Mouse (Mus musculus): ENCODE measurements around the gene Col4a2.

Col4a2 gene

DNA sequence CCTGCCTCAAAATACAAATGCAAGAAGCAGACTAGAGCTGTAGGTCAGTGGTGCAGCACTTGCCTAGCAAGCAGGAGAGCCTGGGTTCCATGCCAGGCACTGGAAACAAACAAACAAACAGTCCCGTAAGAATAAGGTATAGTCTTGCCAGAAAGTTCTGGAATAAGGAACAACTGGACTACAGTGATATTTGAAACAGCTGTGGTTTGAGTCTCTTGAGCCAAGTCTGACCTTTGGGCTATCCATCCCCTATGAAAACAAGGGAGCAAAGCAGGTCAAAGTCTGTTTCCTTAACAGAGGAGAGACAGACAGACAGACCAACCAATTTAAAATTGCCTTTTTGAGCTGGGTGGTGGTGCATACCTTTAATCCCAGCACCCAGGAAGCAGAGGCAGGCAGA, 11.1 kb downstream of the Col4a2 start:
- DNase-seq (ENCODE audit: low spot score in 2 of 2), result no peak

DNA sequence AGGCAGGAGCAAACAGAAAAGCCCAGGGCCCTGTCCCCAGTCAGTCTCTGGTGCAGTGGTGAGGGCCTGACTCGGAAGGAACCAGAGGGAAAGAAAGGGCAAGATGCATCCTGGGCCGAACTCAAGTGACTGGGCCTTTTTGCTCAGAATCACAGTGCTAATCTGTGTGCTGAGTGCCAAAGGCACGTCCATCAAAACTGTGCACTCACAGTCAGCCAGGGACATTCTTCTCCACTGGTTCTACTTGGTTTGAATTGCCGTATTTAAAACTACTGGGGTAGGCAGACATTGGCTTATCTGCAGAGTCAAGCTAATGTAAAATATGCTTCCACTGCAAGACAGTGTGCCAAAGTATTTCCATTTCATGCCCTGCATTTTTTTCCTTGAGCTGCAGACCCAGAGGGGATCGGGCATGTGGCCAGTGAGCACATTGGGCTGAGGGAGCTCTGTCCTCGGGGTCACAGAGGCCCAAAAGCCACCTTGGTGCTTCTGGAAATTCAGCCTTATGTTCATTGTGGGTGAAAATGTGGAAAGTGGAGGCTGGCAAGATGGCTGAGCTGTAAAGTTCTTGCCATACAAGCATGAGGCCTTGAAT, 12.3 kb downstream of the Col4a2 start:
- no peak for DNase-seq (ENCODE audit: low spot score in 2 of 2)

DNA sequence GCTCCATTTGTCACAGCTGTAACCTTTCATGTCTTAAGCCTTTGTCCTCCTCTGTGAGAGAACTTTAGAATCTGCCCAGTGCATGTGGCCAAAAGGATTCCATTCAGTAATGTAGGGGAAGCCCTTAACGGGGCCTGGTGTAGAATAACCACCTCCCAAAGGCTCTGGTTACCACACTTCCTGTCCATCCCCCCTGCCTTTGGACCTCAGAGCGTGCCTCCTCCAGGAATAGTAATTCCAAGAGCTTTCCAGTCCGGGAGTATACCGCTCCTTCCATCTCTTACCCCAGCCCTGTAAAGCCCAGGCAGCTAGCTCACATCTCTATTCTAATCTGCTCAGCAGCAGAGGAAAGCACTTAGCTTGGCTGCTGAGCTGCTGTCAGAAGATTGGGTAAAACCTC, 14.7 kb downstream of the Col4a2 start:
- DNase-seq (ENCODE audit: low spot score in 2 of 2), result no peak

DNA sequence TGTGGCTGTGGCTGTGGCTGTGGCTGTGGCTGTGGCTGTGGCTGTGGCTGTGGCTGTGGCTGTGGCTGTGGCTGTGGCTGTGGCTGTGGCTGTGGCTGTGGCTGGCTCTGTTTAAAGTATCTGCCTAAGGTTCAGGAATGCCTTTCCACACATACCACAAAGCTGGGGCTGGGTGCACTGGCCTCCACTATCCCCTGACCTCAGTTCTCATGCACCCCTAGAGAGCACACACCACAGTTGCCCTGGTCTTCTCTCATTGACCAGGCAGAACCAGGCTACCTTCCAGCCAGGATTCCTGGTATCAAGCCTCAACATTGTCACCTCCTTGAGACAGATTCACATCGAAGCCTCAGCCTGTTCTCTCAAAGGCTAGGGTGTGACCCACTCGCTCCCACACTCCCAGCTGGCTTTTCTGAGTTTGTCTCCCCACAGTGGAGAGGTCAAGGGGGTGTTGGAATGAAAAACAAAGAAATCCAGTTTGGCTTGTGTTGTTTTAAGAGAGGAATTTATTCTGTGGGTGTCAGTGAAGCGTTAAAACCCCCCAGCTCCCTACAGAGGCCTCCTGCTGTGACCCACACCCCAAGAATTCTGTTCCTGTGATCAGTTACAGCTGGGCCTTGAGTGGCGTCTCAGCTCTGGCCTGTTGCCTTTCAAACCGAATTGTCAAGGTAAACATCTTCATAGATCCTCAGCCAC, 15.3 kb downstream of the Col4a2 start:
- DNase-seq (ENCODE audit: low spot score in 2 of 2), result no peak

DNA sequence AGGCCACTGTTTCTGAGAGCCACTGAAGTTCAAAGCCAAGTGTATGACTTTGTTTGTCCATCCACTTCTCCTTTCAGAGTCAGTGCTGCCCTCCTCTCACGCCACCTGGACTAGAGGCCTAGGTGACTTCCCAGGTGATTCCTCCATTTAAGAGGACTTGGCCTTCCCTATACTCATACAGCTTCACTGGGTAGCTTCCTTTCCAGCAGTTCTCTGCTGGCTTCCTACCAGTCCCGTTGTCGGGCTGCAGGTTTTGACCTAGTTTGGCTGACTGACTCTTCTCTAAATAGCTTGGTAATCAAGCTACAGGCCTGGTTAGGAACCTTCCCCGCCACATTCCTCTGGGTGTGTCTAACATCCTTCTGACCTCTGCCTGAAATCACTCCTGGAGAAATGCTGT, 19.0 kb downstream of the Col4a2 start:
- no peak for DNase-seq (ENCODE audit: low spot score in 2 of 2)

DNA sequence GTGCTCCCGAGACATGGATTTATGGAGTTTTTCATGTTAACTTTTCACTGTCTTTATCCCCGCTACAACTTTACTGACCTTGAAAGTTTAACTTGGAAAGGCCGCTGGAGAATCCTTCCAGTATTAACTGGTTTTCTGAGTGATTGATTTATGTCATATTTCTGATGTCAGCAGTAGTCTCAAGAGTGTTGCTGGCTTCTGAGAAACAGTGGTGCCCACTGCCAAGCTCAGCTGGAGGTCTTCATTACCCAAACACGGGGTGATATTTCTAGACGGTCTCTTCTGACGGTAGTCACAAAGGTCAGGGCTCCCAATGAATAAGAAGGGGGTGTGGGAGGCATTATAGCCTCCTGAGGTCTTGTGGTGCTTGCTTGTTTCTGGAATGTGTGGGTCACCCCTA, 21.1 kb downstream of the Col4a2 start:
- DNase-seq (ENCODE audit: low spot score in 2 of 2), result no peak

DNA sequence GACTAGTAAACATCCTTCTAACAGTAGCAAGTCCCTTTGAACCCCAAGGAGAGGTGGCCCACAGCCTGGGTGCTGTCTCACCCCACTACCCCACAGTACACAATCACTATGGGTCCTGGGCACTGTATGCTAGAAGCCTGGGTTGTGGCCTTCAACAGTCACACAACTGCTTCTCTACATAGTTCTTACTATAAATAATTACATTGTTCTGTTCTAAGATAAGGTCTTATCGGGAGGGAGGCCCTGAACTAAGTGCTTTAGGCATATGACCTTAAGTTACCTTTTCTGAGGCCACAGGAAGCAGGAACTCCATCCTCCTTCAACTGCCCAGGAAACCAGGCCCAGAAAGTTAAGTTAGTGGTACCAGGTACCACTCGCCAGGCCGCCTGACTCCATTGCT, 21.9 kb downstream of the Col4a2 start:
- DNase-seq (ENCODE audit: low spot score in 2 of 2), result no peak

DNA sequence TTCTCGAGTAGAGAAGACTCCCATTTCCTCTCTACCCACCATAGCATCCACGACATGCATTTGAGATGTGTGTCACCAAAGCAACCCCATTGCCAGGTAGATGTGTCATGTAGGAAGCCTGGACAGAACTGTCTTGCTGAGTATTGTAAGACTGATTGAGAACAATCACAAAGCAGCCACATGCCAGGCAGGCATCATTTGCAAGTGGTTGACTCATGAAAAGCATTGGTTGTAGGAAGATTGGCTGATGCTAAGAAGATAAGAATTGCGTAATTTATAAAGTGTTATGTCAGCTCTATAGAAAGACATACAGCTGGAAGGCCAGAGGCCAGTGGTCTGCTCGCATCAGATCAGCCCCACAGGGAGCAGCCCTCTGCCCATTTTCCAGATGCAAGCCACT, 22.6 kb downstream of the Col4a2 start:
- no peak for DNase-seq (ENCODE audit: low spot score in 2 of 2)

DNA sequence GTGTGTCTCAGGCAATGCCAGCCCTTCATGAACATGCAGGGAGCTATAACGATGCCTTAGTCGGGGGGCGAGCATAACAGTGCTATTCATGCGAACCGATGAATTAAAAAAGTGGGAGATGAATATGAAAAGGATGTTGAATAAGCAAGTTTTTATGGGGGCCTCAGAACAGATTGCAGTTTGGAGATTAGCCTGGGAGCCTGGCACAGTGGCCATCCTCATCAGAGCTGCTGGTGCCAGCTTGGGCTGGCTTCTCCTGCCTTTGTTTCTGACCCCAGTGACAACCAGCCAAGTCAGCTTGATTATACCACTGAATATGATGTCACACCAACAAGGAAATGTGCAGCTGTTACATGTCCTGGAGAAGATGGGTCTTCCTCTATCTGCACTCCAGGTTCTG, 23.7 kb downstream of the Col4a2 start:
- DNase-seq (ENCODE audit: low spot score in 2 of 2), result no peak

DNA sequence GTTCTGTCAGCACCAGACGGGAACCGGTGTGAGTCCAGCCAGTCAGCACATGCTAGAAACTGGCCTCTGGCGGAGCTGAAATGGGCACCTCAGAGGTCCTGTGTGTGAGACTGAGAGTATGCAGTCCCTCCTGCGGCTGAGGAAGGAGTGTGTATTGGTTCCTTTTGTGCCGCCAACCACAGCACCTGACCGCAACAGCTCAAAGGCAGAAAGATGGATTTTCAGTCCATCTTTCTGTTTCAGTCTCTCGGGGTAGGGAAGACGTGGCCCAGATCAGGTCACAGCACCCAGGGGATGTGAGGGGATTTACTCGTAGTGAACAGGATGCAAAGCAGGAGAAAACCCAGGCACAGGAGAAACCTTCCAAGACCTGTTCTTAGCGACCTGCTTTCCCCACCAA, 25.0 kb downstream of the Col4a2 start:
- DNase-seq (ENCODE audit: low spot score in 2 of 2), result no peak

DNA sequence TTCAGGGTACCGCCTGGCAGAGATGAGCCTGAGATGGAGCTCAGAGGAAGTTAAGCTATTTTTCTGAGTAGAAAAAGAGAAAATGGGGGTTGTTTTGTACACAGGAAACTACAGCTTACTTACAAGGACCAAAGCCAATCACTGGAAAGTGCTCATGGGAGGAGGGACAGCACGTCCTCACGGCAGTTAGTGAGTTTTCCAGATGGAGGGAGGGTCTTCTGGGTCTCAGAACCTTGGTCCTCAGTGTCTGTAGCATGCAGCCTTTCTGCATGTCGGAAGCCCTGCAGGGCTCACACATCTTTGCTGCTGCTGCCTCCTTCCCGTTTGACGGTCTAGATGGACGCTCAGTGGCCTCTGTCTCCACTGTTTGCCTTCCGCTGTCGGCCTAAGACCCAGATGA, 25.9 kb downstream of the Col4a2 start:
- no peak for DNase-seq (ENCODE audit: low spot score in 2 of 2)

DNA sequence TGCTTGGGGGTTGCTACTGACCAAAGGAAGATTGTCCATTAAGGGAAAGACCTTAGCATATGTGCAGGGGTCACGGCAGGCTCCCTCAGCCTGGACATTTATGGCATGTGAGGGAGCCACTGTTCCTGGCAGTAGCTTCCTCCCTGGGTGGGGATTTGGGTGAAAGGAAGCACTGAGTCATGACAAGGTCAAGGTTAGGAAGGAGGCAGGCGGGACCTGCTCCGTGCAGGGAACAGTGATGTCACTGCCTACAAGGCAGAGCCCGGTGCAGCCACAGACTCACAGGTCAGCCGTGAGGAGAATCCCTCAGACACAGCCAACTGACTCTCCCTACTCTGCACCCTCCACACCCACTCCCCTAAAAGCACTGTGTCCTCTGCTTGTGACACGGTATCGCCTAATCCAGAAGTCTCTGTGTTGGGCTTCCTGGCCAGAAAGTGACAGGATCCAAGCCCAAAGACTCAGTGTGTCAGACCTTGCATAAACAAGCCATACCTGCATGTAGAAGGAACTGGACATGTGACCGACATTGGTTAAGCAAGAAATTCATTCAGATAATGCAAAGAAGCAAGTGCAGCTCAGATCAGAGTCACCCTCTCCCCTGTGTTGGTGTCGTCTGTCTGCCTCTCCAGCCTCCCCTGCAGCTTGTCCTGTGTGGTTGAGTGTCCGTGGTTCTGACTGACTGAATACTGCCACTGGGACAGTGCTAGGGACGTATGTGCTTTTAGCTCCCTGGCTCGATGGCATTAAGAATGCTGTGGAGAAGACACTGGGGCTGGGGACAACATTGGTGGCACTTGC, 27.9 kb downstream of the Col4a2 start:
- DNase-seq (ENCODE audit: low spot score in 2 of 2), result no peak

DNA sequence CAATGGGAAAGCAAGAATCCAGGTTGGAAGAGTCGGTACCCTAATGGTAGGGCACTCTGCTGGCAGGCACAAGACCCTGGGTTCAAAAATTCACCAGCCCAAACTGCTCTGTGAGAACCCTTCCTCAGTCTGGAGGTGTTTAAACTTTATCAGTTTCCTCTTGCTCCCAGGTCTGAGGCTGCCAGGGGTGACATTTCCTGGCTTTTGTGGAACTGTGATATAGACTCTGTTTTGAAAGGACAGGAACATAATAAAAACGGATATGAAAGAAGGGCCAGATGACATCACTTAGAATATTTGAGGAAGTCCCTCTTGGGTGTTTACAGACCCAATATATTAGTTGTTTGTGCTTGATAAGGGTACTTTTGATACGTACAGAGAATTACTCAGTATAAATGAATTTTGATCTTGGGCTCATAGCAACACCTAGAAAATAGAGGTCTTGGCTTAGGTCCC, 28.5 kb downstream of the Col4a2 start:
- DNase-seq (ENCODE audit: low spot score in 2 of 2), result no peak

DNA sequence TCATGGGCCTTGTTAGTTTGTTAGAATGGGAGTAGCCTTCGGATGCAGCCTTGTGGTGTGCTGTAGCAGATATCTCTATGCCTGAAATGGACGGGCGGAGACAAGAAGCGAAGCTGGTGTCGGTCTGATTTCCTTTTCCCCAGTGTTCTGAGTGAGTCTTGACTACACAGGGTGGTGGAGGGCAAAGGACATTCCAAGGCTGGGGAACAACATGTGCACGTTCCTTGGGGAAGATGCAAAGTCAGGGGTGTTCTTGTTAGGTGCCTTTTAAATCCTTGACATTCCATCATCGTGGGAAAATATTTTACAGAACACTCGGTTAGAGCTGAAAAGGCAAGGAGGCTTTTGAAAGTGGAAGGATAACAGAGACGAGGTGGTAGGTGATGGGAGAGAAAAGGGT, 31.9 kb downstream of the Col4a2 start:
- no peak for DNase-seq (ENCODE audit: low spot score in 2 of 2)

DNA sequence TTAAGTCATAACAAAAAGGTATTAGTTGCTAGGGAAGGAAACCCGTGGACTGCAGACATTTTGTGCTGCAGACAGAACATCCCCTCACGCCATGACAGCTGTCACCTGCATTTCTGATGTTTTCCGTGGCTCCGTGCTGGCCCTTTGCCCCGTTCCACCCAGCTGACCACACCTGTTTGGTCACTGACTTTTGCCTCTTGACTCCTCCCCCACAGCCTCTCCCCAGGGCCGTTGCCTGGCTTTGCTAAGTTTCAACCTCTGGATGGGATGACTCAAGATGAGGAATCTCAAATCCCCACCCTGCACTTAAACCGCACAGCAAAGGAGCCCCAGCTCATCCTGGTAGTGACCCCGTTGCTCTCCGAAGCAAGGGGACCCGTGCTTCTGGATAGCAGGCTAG, 33.6 kb downstream of the Col4a2 start:
- no peak for DNase-seq (ENCODE audit: low spot score in 2 of 2)

DNA sequence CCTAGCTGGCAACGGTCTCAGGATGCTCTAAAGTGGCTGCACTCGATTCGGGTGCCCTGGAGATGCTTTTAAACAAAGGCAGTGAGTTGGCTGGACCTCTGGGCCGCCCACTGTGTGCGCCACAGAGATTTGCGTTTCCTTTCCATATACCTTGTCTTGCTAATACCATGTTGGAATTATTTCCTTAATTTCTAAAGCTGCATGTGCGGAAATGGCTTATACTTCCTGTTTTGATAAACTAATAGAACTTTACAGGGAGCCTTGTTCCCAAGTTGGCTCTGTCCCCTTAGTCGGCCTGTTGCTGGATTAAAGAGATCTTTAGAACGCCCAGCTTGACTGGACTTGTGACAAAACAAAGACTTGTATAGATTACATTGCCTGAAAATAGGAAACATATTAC, 35.1 kb downstream of the Col4a2 start:
- DNase-seq (ENCODE audit: low spot score in 2 of 2), result no peak

DNA sequence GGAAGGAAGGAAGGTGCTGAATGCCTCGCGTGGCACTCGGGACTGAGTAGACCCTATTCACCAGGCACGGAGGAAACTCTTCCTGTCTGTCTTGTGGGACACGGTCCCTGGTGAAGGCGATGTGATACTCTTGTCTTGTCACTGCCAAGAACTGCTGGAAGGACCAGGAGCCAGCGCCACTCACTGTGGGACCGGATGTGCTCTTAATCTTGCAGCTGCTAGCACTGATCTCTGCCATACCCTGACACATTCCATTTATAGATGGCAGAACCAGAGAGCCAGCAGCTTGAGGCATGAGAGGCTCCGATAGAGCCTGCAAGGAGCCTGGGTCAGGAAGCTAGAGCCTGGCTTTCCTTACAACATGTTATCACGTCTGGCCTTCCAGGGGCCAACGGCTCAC, 36.0 kb downstream of the Col4a2 start:
- DNase-seq (ENCODE audit: low spot score in 2 of 2), result no peak

DNA sequence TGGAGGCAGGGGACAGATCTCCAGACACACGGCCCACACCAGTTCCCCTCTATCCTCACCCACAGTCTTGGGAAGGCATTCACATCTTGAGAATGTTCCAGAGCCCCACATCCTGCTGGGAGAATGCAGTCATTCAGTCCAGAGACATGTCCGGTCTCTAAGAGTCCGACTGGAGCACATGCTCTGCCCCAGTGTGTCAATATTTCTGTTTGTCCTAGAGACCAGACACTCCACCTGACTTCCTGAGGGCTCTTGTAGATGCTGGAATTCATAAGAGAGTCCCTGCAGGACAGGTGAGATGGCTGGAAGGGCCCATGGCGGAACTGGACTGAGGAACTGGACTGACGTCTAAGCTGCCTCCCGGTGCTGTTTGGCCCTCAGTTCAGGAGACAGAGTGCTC, 38.8 kb downstream of the Col4a2 start:
- no peak for DNase-seq (ENCODE audit: low spot score in 2 of 2)

DNA sequence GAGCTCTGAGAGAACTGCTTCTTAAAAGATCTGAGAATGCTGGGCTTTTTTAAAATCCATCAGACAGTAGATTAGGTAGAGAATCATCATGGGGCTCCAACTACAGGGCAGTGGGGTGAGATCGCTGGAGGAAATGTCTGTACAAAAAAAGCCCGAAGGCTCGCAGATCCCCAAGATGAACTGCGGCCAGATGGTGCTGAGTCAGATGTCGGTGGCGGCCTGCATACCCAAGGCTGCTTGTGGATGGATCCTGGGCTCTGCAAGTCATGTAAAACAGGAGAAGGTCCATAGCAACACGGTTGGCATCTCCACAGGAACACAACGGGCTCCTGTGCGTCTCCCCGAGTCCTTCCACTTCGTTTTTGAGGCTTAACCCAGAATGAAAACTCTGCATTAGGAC, 39.9 kb downstream of the Col4a2 start:
- DNase-seq (ENCODE audit: low spot score in 2 of 2), result no peak

DNA sequence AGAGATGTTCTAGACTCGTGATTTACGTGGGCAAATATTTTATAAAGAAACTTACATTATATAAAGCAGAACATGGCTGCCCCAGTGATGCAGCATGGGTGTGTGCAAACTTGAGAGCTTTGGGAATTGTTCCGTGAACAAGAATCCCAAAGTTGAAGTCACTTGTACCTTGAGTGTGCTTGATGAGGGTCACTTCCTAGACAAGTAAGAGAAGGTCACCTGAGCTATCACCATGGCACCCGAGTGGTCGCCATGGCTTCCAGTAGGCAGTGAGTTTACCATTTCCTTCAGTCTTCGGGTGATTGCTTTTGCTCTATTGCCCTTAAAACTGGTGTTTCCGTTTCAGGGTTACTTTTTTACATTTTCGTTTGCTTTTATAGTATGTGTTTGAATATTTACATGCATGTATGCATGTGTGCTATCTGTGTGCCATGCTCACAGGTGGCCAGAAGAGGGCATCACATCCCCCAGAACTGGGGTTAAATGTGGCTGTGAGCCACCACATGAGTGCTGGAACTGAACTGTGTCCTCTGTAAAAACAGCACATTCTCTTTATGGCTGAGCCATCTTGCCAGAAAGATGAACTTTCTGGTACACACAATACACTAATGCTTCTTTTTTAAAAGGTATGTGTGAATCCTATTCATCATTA, 42.3 kb downstream of the Col4a2 start:
- no peak for DNase-seq (ENCODE audit: low spot score in 2 of 2)

DNA sequence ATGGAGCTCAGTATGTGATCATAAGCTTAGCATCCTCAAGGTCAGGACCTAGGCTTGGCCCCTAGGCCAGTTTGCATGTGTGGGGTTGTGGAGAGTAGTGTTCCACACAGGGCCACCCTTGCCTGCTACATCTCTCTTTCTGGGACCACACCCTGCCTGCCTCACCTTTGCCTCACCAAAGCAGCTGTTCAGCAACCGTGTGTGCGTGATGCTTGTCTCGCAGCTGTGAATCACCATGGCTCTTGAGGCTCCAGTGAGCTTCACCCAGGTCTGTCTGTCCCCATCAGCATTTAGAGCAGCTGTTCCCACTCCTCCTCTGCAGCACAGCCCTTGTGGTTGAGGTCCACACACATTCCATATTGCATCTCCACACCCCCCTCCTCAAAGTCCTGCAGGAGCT, 43.3 kb downstream of the Col4a2 start:
- DNase-seq (ENCODE audit: low spot score in 2 of 2), result no peak

DNA sequence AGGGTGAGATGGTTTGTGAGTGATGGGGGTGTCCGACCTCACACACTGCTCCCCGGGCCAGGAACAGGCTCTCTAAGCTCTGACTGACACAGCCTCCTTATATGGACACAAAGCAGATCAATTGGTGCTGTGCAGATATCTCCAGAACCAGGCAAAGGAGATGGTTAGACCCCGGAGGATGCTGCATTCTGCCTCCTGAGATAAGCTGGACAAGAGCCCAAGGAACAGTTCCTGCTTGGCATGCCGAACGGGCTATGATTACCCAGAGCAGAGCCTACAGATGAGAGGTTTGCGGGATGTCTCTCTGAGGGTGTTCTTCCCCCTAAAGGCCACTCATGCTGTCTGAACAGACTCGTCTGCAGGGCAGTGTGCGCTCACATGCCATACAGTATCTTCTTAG, 44.2 kb downstream of the Col4a2 start:
- no peak for DNase-seq (ENCODE audit: low spot score in 2 of 2)

Measured in spleen, postnatal 14 days (tissue).